Mouse (Mus musculus) C2C12 (cell line): ENCODE data around the gene Alox12b.

Experiments
- CTCF ChIP-seq: IDR thresholded peaks from one replicate; pipeline ENCODE4 v1.5.1; 2011; ENCODE audit not compliant: control insufficient read depth, insufficient read depth, insufficient read length
- MAX ChIP-seq: IDR thresholded peaks from one replicate; pipeline ENCODE4 v1.6.1; 2011; ENCODE audit warnings: mild to moderate bottlenecking, control low read depth
- MYOD1 ChIP-seq: IDR thresholded peaks from one replicate; pipeline ENCODE4 v1.6.1; 2011; ENCODE audit warnings: low read depth; ENCODE audit not compliant: control insufficient read depth, insufficient read length

- TF ChIP-seq CTCF (no peak), MYOD1 (no peak), MAX (no peak)
Observed at GRCm38 (mm10) chr11:69185936-69186335, 29.1 kb downstream of the Alox12b start.
